In the genomic region with DNA sequence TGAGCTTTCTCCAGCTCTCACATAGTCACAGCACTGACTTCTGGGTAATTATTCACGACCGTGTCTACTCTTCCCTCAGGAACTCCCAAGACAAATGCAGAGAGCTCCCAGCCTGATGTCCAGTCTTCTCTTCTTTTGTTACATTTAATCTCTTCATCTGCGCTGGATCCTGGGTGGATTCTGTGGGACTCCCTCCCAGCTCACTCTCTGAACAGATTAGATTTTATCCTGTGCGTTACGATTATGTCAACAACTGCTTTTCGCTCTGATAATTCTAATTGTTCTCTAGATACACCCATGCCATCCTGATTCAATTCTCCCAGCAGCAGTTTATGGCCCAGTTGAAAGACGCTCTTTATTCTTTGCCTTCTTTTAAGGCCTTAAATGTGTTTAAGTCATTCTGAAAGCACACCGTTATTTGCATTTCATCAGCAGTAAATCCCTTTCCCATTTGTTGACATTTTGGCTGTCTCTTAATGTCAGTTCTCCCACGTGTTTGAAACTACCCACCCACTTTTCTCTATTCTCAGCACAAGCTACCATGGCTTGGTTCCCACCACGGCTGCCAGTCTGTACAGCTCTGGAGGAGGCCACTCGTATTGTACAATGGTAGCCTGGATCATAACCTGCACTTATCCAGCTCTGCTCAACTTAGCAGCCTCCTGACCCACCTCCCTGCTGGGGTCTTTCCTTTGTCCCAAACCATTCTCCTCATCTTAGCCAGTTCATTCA, we compare ENCODE assay signal across 18 mouse cellular contexts.
DNase-seq lines count a peak whose midpoint lies in the region; ATAC-seq lines count a peak whose summit lies in the region.
"Had no signal": no experiment of that assay in that cellular context is flagged by ENCODE, and none has a peak within 500 bp of the region (broad histone marks: within the 10 kb centered on the region; RNA-seq: fewer than 3 reads in every experiment).

No protein-coding gene starts in this region.

- no peak overlapping the region for H3K9ac ChIP-seq in midbrain, embryonic 14.5 days (replicated peaks; ENCODE audit: low read length)
- no peak overlapping the region for H3K9ac ChIP-seq in midbrain, embryonic 16.5 days (ENCODE audit: low read depth, low read length)
- H3K9ac ChIP-seq: forebrain, embryonic 13.5 days; heart, embryonic 12.5 days; hindbrain, embryonic 15.5 days had no signal

- no peaks in the 10 kb centered on the region for H3K36me3 ChIP-seq in midbrain, embryonic 14.5 days (ENCODE audit: control insufficient read depth, insufficient read depth, low read length)
- H3K36me3 ChIP-seq in midbrain, embryonic 16.5 days (ENCODE audit: control insufficient read depth, insufficient read depth, low read length): no peaks in the 10 kb centered on the region
- H3K36me3 ChIP-seq: embryonic facial prominence, embryonic 10.5 days; heart, embryonic 12.5 days; hindbrain, embryonic 10.5 days; hindbrain, embryonic 15.5 days had no signal

- H3K4me3 ChIP-seq in midbrain, embryonic 14.5 days (replicated peaks; ENCODE audit: low read depth, low read length): no peak overlapping the region
- H3K4me3 ChIP-seq in midbrain, embryonic 16.5 days (ENCODE audit: low read depth, low read length): no peak overlapping the region
- H3K4me3 ChIP-seq: embryonic facial prominence, embryonic 10.5 days; forebrain, embryonic 13.5 days; gastrocnemius, adult 2 months; heart, embryonic 12.5 days; hindbrain, embryonic 10.5 days; hindbrain, embryonic 15.5 days had no signal

- ATAC-seq in midbrain, embryonic 14.5 days (ENCODE audit: low FRiP score, low TSS enrichment): no peak
- no peak for ATAC-seq in midbrain, embryonic 16.5 days
- ATAC-seq: forebrain, embryonic 13.5 days had no signal

- H3K27me3 ChIP-seq in midbrain, embryonic 14.5 days (ENCODE audit: control insufficient read depth, insufficient read depth, low read length): no peaks in the 10 kb centered on the region
- H3K27me3 ChIP-seq in midbrain, embryonic 16.5 days (ENCODE audit: control insufficient read depth, insufficient read depth, low read depth, low read length): no peaks in the 10 kb centered on the region
- H3K27me3 ChIP-seq: forebrain, embryonic 13.5 days; heart, embryonic 12.5 days; hindbrain, embryonic 15.5 days had no signal

- peaks cover 6% of the 10 kb centered on the region; the same call in 1 of the 2 replicates for H3K4me1 ChIP-seq in midbrain, embryonic 14.5 days (ENCODE audit: control insufficient read depth, insufficient read depth, low read length)
- no peaks in the 10 kb centered on the region for H3K4me1 ChIP-seq in midbrain, embryonic 16.5 days (ENCODE audit: control insufficient read depth, insufficient read depth, low read length)
- H3K4me1 ChIP-seq: embryonic facial prominence, embryonic 10.5 days had no signal

- H3K4me2 ChIP-seq in midbrain, embryonic 14.5 days (ENCODE audit: low read length): no peak overlapping the region
- H3K4me2 ChIP-seq in midbrain, embryonic 16.5 days (ENCODE audit: low read length): no peak overlapping the region
- H3K4me2 ChIP-seq: forebrain, embryonic 13.5 days; heart, embryonic 12.5 days; hindbrain, embryonic 15.5 days had no signal

- 14% methylated on average over 11 of the region's 11 CpGs for WGBS in midbrain, embryonic 14.5 days
- WGBS in midbrain, embryonic 16.5 days: 15% methylated on average over 11 of the region's 11 CpGs

- DNase-seq in frontal cortex, postnatal 36 days (ENCODE audit: low spot score in 2 of 2): peak; percentile 30 to 58
- no peak for DNase-seq in frontal cortex, postnatal 14 days (ENCODE audit: low spot score in 2 of 2)
- DNase-seq in layer of hippocampus, adult 9-11 months: peak; percentile 48
- DNase-seq in layer of hippocampus, adult 9-10 months (ENCODE audit: low spot score): no peak
- peak; percentile 29 for DNase-seq in midbrain, embryonic 14.5 days
- peak; percentile 38 for DNase-seq in telencephalon, adult 2 months (ENCODE audit: low read depth, low spot score)
- DNase-seq in spleen, postnatal 4 days (ENCODE audit: low spot score in 2 of 2): no peak
- DNase-seq: adrenal gland, postnatal 10 days; cerebellum, adult 18-20 months; cerebellum, adult 9-11 months; gastrocnemius, adult 2 months; gastrocnemius, postnatal 25 days had no signal

- H3K9me3 ChIP-seq in midbrain, embryonic 14.5 days (ENCODE audit: control insufficient read depth, low read length): no peaks in the 10 kb centered on the region
- H3K9me3 ChIP-seq in midbrain, embryonic 16.5 days (replicated peaks; ENCODE audit: control insufficient read depth, low read length, poor library complexity, severe bottlenecking): no peaks in the 10 kb centered on the region
- H3K9me3 ChIP-seq: embryonic facial prominence, embryonic 10.5 days; forebrain, embryonic 13.5 days; heart, embryonic 12.5 days; hindbrain, embryonic 10.5 days; hindbrain, embryonic 15.5 days had no signal

- no peak overlapping the region; the same call in 1 of the 2 replicates for H3K27ac ChIP-seq in midbrain, embryonic 14.5 days (replicated peaks; ENCODE audit: low read depth, low read length)
- no peak overlapping the region for H3K27ac ChIP-seq in midbrain, embryonic 16.5 days (ENCODE audit: low read length)
- H3K27ac ChIP-seq: embryonic facial prominence, embryonic 10.5 days; forebrain, embryonic 13.5 days; gastrocnemius, adult 2 months; hindbrain, embryonic 10.5 days; hindbrain, embryonic 15.5 days had no signal

Comparison
In these comparisons a context has a peak if more than half of its experiments do, and no peak if none do; other contexts are left out.
1. DNase-seq: peak in frontal cortex, postnatal 36 days (2 of 2), layer of hippocampus, adult 9-11 months (single experiment), midbrain, embryonic 14.5 days (single experiment) and telencephalon, adult 2 months (single experiment); none in frontal cortex, postnatal 14 days (0 of 2), layer of hippocampus, adult 9-10 months (single experiment) and spleen, postnatal 4 days (0 of 2).